Mouse (Mus musculus) brown adipose tissue, adult 24 weeks (tissue): ENCODE measurements around the gene Cdk8. TPM values are rescaled to one million over a fixed set of nuclear protein-coding genes. Genes with fewer than 3 reads are reported as not detected.

Experiments used
- H3K27ac ChIP-seq: fragments of 200-500 bp; replicated peaks from 2 replicates; pipeline ENCODE4 v1.5.1; 2012; ENCODE audit warnings: low read depth, mild to moderate bottlenecking, low read length
- H3K4me1 ChIP-seq: fragments of 200-500 bp; 2 replicates; pipeline ENCODE4 v1.6.1; 2012; ENCODE audit warnings: low read length, mixed read lengths; ENCODE audit not compliant: control insufficient read depth, insufficient read depth, insufficient read length
- H3K4me3 ChIP-seq: fragments of 200-500 bp; 2 replicates; pipeline ENCODE4 v1.5.1; 2012; ENCODE audit warnings: low read depth, mild to moderate bottlenecking, low read length, moderate library complexity; ENCODE audit not compliant: insufficient read depth
- polyA plus RNA-seq: library from polyadenylated mRNA; stranded (reverse); fragments of >200 nt; gene quantifications from 2 replicates; pipeline ENCODE4 v1.2.4, GENCODE M21; 2012; ENCODE audit not compliant: missing spikeins, insufficient read depth, insufficient read length

The Cdk8 gene
- polyA plus RNA-seq, 1 experiment = 17.8 TPM

- H3K27ac ChIP-seq = no peak overlapping the region
- H3K4me1 ChIP-seq = no peaks in the 10 kb centered on the region
- H3K4me3 ChIP-seq = no peak overlapping the region
These were observed 116.1 kb downstream of the Cdk8 start for GRCm38 (mm10) chr5:146347081-146347480.

- no peak overlapping the region for H3K27ac ChIP-seq
- H3K4me1 ChIP-seq = no peaks in the 10 kb centered on the region
- no peak overlapping the region for H3K4me3 ChIP-seq
These were observed 118.2 kb downstream of the Cdk8 start for GRCm38 (mm10) chr5:146349183-146349582.

- H3K4me3 ChIP-seq = no peak overlapping the region
- H3K27ac ChIP-seq = no peak overlapping the region
- no peaks in the 10 kb centered on the region for H3K4me1 ChIP-seq
These were observed 119.8 kb downstream of the Cdk8 start for GRCm38 (mm10) chr5:146350784-146351183.

GRCm38 (mm10) chr5:146352006-146352405 lies 121.0 kb downstream of the Cdk8 start:
- Histone ChIP-seq H3K27ac (no peak overlapping the region), H3K4me3 (no peak overlapping the region), H3K4me1 (no peaks in the 10 kb centered on the region)

Other genes with a start within 250 kb of the Cdk8 start
- gene Cyp3a25, start 221.6 kb upstream of the Cdk8 start, polyA plus RNA-seq = 0.67 TPM in 1 of 2 replicates, not detected in the other
- gene Cyp3a59, start 152.0 kb upstream of the Cdk8 start, polyA plus RNA-seq = not detected in 2 replicates
- not detected in 2 replicates for gene Gm5565, start 70.7 kb upstream of the Cdk8 start, polyA plus RNA-seq
- not detected in 2 replicates for gene Gm6309, start 60.5 kb upstream of the Cdk8 start, polyA plus RNA-seq
- not detected in 2 replicates for gene 1700001J03Rik, start 45.9 kb upstream of the Cdk8 start, polyA plus RNA-seq
- 31.2 and 34.1 TPM in 2 replicates for gene Rnf6, start 9.7 kb upstream of the Cdk8 start, polyA plus RNA-seq
- 0.42 and 0.83 TPM in 2 replicates for gene Wasf3, start 153.8 kb downstream of the Cdk8 start, polyA plus RNA-seq